Mouse (Mus musculus): Measurements from ENCODE around the gene H2-Ob.

- no peak for TF ChIP-seq CTCF (IDR thresholded peaks at IDR 0.05; ENCODE audit: insufficient read depth, low read length)
- no peak for TF ChIP-seq POLR2A (IDR thresholded peaks at IDR 0.05; ENCODE audit: borderline replicate concordance, extremely low read depth, low read depth, low read length)
These were observed 1.7 kb downstream of the H2-Ob start for GRCm38 (mm10) chr17:34240366-34240765.
